Mouse (Mus musculus): Measurements from ENCODE around the gene Ugt1a10. TPM values are rescaled to one million over a fixed set of nuclear protein-coding genes. Genes with fewer than 3 reads are reported as not detected.
"Not testable (repeated sequence)": the region's sequence is repeated elsewhere in the genome, so short reads cannot be mapped to it uniquely, and the experiment has no call there.

The Ugt1a10 gene
- polyA plus RNA-seq, 1 experiment from 2014 or later = not detected

DNA sequence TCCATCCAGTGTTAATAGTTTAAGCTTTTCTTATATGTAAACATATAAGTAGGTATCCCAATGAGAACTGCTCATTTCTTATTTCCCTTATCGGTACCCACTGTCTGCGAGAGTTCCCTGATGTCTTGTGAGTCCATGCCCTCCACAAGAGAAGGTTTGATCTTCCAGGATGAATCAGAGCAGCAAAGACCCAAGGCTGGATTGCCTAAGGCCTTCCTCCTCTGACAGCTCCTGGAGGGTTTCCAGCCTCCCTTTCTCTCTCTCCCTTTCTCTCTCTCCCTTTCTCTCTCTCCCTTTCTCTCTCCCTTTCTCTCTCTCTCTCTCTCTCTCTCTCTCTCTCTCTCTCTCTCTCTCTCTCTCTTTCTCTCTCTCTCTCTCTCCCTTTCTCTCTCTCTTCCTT, 73.9 kb downstream of the Ugt1a10 start:
- not testable (repeated sequence) for H3K36me3 ChIP-seq; H3K27me3 ChIP-seq; H3K4me1 ChIP-seq (replicated peaks); H3K4me2 ChIP-seq; ATAC-seq (ENCODE audit: low FRiP score, low read depth); H3K27ac ChIP-seq (replicated peaks); H3K4me3 ChIP-seq; H3K9me3 ChIP-seq; H3K9ac ChIP-seq
- WGBS = 98% methylated on average over 2 of the region's 2 CpGs

DNA sequence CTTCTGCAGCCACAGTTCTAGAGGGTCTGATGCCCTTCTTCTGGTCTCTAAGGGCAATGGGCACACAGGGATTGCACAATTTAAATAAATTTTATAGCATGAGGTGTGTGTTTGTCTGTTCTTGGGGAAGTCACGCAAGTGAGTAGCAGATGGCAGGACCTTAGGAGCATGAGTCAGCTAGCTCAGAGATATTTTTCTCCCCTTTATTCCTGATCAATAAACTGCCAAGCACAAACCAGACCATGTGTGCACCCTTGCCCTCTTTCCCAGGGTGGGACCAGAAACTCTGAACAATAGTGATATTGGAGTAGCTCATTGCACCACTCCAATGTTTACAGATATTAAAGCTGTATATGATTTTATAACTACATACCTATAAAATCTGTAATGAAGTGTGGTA, 75.0 kb downstream of the Ugt1a10 start:
- not testable (repeated sequence) for H3K36me3 ChIP-seq; H3K4me1 ChIP-seq (replicated peaks); H3K9me3 ChIP-seq; H3K4me3 ChIP-seq; H3K4me2 ChIP-seq; H3K9ac ChIP-seq; H3K27ac ChIP-seq (replicated peaks); H3K27me3 ChIP-seq; ATAC-seq (ENCODE audit: low FRiP score, low read depth)
- WGBS = 96% methylated on average over 1 of the region's 1 CpGs

DNA sequence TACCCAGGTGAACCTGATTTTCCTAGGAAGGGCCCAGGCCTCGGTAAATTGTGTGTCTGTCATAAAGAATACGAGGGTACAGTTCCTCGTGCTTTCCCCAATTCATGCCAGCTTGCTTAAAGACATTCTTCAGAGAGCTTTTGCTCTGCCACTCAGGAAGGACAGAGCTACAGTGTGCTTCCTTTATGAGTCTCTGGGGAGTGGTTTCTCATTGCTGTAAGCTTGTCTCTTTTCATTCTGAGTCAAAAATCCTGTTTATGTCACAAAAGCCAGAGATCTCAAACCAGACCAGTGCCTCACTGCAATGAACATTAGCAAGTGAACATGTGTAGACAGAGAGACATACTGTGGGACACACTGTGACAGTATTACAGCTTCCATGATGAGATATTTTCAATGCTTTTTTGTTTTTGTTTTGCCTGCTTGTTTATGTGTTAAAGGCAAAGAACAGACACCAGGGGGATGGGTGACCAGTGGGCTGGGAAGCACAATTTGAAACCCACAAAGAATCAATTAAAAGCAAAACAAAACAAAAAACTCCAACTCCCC, 78.8 kb downstream of the Ugt1a10 start:
- Histone ChIP-seq H3K4me3 (no peak overlapping the region), H3K4me2 (no peak overlapping the region), H3K36me3 (no peaks in the 10 kb centered on the region), H3K9me3 (no peaks in the 10 kb centered on the region), H3K4me1 (replicated peaks) (peaks cover 4% of the 10 kb centered on the region; the same call in 1 of the 2 replicates), H3K9ac (no peak overlapping the region), H3K27me3 (no peaks in the 10 kb centered on the region), H3K27ac (replicated peaks) (peak overlapping the region; percentile 57)
- 59% methylated on average over 3 of the region's 3 CpGs for WGBS
- peak; percentile 23; the same call in 1 of the 2 replicates for ATAC-seq (ENCODE audit: low FRiP score, low read depth)

DNA sequence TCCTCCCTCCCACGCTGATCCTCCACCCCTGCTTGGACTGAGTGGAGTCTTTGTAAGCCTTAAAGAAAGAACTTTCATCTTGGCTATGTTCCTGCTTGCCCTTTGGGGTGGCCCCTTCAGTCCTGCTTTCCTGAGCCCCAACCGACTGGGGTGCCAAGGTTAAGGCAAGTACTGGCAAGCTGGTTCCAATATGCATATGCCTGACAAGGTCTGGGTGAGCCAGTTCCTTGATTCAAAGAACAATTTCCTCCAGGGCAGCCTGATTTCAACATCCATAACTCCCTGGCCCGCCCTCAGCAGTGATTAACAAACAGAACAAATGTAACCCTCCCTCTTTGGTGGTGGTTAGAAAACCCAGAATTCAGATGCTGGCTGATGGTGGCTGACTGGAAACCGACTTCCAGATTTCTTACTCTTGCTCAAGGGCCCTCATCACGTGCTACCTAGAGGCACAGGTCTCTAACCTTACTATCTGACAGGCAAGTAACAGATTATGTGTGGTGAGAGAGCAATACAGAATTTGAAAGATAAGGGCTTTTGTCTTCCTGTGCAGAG, 79.3 kb downstream of the Ugt1a10 start, which contains the start of gene Ugt1a6a:
Ugt1a6a (plus strand) TSS at position 353 of the 555 bp plus-strand sequence.
- not testable (repeated sequence) for H3K27me3 ChIP-seq; H3K9ac ChIP-seq; H3K4me2 ChIP-seq; H3K4me1 ChIP-seq (replicated peaks); H3K4me3 ChIP-seq; H3K9me3 ChIP-seq; H3K36me3 ChIP-seq
- H3K27ac ChIP-seq (replicated peaks) = peak within 1 kb of the TSS; percentile 57
- ATAC-seq (ENCODE audit: low FRiP score, low read depth) = peak; percentile 81
- whole genome bisulfite sequencing = 46% methylated on average over 5 of the region's 5 CpGs

DNA sequence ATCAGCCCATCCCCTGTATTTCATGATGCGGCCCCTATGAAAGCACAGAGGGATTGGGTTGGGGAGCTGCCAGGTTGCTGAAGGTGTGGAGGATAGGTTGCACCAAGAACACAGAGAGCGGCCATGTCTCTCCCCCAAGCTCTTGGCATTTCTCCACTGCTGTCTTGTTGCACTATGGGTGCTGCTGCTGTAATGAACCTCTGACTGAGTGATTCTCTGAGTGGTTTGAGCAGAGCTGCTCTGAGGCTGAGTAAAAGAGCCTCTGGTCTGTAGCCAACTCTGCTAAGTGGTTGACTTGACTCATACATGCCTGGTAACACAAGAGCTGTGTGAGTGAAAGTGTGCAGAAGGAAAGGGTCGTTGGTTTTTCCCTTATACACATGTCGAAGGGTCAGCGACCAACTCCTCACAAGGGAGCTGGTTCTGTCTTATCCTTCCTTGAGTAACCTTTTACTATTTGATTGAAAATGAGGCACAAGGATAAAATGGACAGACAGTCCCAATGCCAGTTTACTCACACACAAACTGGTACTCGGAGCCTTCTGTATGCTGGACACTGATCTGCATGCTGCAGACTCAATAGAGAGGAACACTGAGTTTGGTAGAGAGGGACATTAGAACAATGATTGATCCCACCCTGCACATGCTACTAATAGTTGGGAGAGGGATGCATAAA, 80.2 kb downstream of the Ugt1a10 start:
- not testable (repeated sequence) for H3K36me3 ChIP-seq; H3K9me3 ChIP-seq; H3K4me3 ChIP-seq; H3K27me3 ChIP-seq; H3K9ac ChIP-seq; H3K4me1 ChIP-seq (replicated peaks); H3K27ac ChIP-seq (replicated peaks); ATAC-seq (ENCODE audit: low FRiP score, low read depth); H3K4me2 ChIP-seq
- WGBS = 93% methylated on average over 6 of the region's 6 CpGs

DNA sequence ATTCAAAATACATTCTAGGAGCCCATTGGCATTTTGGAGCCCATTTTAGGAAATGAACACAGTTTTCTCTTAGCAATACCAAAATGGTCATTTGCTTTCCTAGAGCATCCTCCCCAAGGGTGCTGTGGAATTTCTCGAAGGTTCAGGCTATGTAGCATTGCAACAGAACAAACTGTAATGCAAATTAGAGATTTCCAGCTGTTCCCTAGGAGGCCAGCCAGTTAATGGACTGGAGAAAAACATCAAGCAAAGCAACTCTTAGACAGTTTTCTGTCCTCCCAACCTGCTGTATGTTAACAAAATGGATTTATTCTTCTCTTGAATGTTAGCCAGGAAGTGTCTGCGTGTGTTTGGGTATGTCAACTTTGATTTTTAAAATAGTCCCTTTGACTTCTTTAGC, 81.5 kb downstream of the Ugt1a10 start:
- no peak for ATAC-seq (ENCODE audit: low FRiP score, low read depth)

DNA sequence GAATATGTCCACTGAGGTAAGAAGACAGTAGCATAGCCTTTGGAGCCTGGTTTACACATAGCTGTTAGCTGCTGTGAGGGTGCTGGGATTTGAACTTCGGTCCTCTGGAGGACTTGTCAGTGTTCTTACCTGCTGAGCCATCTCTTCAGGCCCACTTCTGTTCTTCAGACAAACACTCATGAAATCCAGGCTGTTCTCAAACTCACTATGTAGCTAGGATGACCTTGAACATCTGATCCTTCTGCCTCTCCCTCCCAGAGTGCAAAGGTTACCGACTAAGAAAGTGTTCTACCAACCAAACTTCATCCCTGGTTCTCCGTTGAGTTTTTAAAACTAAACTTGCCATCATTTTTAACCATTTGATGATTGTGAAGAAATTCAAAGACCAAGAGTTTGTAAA, 82.1 kb downstream of the Ugt1a10 start:
- WGBS = 94% methylated on average over 3 of the region's 3 CpGs
- Histone ChIP-seq H3K27me3 (no peaks in the 10 kb centered on the region), H3K36me3 (no peaks in the 10 kb centered on the region), H3K4me3 (no peak overlapping the region), H3K27ac (replicated peaks) (no peak overlapping the region), H3K9me3 (no peaks in the 10 kb centered on the region), H3K4me2 (no peak overlapping the region), H3K4me1 (replicated peaks) (peaks cover 4% of the 10 kb centered on the region; the same call in 1 of the 2 replicates), H3K9ac (no peak overlapping the region)
- ATAC-seq (ENCODE audit: low FRiP score, low read depth) = no peak

More for the DNA sequence above, 81.5 kb downstream of the Ugt1a10 start:
- 60% methylated on average over 2 of the region's 2 CpGs for WGBS
- H3K9ac ChIP-seq = no peak overlapping the region
- no peak overlapping the region for H3K27ac ChIP-seq (replicated peaks)
- no peaks in the 10 kb centered on the region for H3K9me3 ChIP-seq
- peaks cover 4% of the 10 kb centered on the region; the same call in 1 of the 2 replicates for H3K4me1 ChIP-seq (replicated peaks)
- no peak overlapping the region for H3K4me3 ChIP-seq
- no peaks in the 10 kb centered on the region for H3K36me3 ChIP-seq
- no peaks in the 10 kb centered on the region for H3K27me3 ChIP-seq
- no peak overlapping the region for H3K4me2 ChIP-seq

DNA sequence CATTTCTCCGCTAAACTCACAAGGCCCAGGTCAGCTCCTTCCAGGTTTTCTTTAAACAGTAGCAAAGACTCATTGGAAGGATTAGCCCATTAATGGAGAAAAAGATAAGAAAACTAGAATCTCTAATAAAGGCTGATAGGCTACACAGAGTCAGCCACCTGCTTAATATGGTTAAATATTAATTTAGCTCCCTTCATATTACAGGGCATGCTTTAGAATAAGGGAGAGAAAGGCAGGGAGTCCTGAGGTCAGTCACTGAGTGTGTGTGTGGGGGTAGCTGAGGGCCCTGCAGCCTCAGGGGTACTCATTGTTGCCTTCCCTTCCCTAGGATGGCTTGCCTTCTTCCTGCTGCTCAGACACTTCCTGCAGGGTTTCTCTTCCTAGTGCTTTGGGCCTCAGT, 83.0 kb downstream of the Ugt1a10 start:
- peaks cover 4% of the 10 kb centered on the region; the same call in 1 of the 2 replicates for H3K4me1 ChIP-seq (replicated peaks)
- WGBS = 91% methylated on average over 1 of the region's 1 CpGs
- no peak overlapping the region for H3K9ac ChIP-seq
- no peak overlapping the region for H3K4me2 ChIP-seq
- no peaks in the 10 kb centered on the region for H3K27me3 ChIP-seq
- no peak overlapping the region for H3K27ac ChIP-seq (replicated peaks)
- no peaks in the 10 kb centered on the region for H3K36me3 ChIP-seq
- no peak overlapping the region for H3K4me3 ChIP-seq
- H3K9me3 ChIP-seq = no peaks in the 10 kb centered on the region
- no peak for ATAC-seq (ENCODE audit: low FRiP score, low read depth)

DNA sequence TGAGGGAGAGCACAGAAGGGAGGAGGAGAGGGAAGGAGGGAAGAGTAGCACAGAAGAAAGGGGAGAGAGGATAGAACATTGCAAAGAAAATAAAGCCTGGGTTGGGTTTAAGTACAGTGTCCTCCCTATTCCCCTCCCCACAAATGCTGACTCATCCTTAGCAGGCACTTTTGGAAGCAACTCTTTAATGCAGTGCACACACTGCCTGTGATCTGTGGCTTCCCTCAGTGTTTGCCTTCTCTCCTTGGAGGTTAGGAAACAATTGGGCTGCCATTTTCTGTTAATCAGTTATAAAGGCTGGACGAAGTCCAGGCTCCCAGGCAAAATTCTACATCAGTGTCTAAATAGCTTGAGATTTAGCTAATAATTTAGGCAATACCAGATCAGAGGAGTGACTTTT, 85.3 kb downstream of the Ugt1a10 start:
- not testable (repeated sequence) for H3K4me3 ChIP-seq

DNA sequence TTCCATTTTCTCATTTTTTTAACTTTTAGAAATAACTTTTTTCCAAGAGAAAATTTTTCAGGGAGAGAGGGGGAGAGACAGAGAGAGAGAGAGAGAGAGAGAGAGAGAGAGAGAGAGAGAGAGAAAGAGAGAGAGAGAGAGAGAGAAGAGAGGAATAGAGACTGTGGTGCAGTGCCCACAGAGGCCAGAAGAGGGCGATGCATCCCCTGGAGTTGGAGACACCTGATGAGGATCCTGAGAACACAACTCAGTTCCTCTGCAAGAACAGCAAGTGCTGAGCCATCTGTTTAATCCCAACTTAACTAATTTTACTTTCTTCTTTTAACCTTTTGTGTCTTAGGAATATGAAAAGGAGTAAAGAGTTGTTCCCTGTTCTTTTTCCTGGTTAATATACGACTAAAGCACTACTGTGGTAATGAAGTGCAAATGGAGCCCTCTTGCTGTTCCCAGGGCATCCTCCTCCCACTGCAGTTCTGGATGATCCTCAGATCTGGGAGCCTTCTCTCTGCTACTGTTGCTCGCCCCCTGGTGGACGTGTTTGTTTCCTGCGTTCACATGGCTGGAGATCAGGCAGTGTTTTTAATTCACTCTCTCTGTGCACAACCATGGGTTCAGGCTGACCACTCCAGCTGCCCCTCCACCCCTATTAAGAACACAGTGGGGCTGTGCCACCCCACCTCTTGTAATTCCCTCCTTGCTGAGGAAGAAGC, 88.9 kb downstream of the Ugt1a10 start:
- H3K4me3 ChIP-seq; H3K4me1 ChIP-seq (replicated peaks); H3K27ac ChIP-seq (replicated peaks); ATAC-seq (ENCODE audit: low FRiP score, low read depth); H3K4me2 ChIP-seq; H3K36me3 ChIP-seq; H3K27me3 ChIP-seq; H3K9ac ChIP-seq; H3K9me3 ChIP-seq: not testable (repeated sequence)
- 5% methylated on average over 5 of the region's 5 CpGs for WGBS

More for the DNA sequence above, 85.3 kb downstream of the Ugt1a10 start:
- not testable (repeated sequence) for H3K9me3 ChIP-seq; H3K4me1 ChIP-seq (replicated peaks); H3K9ac ChIP-seq; H3K27ac ChIP-seq (replicated peaks); H3K36me3 ChIP-seq; H3K27me3 ChIP-seq; ATAC-seq (ENCODE audit: low FRiP score, low read depth); H3K4me2 ChIP-seq
- 40% methylated on average over 1 of the region's 1 CpGs for WGBS

DNA sequence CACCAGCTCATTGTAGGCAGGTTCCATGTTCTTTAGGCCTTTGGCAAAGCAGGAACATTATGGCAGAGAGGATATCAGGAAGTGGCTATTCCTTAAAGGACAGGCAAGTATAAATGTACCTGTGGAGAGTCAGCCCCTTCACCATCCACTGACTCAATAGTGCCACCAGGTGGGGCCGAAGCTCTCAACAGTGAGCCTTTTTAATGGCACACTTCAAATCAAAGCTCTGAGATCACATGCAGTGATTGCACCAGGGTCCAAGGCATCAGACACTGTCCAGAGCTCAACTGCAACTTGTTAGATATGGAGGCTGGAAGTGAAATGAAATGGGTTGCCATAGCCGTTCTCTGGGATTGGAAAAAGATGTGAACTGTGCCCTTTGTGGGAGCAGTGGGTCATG, 90.1 kb downstream of the Ugt1a10 start:
- not testable (repeated sequence) for H3K4me3 ChIP-seq; H3K4me2 ChIP-seq; H3K9ac ChIP-seq; H3K9me3 ChIP-seq; ATAC-seq (ENCODE audit: low FRiP score, low read depth); H3K4me1 ChIP-seq (replicated peaks); H3K27ac ChIP-seq (replicated peaks); H3K27me3 ChIP-seq; H3K36me3 ChIP-seq
- WGBS = 79% methylated on average over 2 of the region's 2 CpGs

DNA sequence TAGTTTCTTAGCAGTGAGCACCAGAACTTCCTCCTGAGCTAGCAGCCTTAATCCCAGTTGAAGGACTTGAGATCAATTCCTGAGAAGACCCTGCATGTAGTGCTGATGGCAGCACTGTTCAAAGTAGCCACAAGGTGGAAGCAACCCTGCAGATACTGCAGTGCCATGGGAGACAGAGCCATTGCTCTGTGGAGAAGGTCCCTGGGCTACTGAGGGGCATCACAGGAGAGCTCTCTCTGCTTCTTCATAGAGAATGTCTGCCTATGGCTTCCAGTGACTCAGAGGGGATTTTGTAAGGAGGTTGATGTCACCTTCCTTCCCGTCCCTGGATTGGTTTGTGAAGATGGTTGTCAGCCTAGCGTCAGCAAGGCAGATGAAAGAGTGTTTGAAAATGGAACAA, 94.9 kb downstream of the Ugt1a10 start:
- H3K27ac ChIP-seq (replicated peaks); H3K27me3 ChIP-seq; H3K4me3 ChIP-seq; H3K4me2 ChIP-seq; ATAC-seq (ENCODE audit: low FRiP score, low read depth); H3K9me3 ChIP-seq; H3K9ac ChIP-seq; H3K4me1 ChIP-seq (replicated peaks); H3K36me3 ChIP-seq: not testable (repeated sequence)
- 77% methylated on average over 2 of the region's 2 CpGs for WGBS
